Mouse (Mus musculus): ENCODE data around the gene Acsf3. TPM values are rescaled to one million over a fixed set of nuclear protein-coding genes. Genes with fewer than 3 reads are reported as not detected.

Acsf3 gene
- polyA plus RNA-seq, 1 experiment from 2014 or later = 17.8 TPM

DNA sequence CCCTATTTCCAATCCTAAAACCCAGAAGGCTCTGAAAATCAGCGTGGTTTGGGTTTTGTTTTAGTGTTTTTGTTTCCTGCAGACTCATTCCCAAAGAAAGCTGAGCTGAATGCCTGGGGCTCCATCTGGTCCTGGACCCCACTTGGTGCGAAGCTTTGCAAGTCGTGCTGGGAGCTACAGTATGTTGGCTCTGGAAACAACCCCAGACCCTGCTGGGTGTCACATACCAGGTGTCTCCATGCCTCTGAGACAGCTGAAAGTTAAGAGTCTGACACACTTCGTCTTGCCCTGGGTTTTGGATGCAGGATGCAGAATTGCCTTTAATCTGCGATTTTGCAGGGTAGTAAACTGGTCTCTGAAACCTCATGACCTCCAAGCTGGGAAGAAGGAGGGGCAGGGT lies 49.3 kb downstream of the Acsf3 start:
- DNase-seq (ENCODE audit: low spot score) = no peak
- H3K4me1 ChIP-seq = peaks cover 19% of the 10 kb centered on the region
- no peaks in the 10 kb centered on the region for H3K9me3 ChIP-seq (replicated peaks)
- H3K4me3 ChIP-seq = no peak overlapping the region
- WGBS = 49% methylated on average over 5 of the region's 5 CpGs
- H3K36me3 ChIP-seq = no peaks in the 10 kb centered on the region
- no peaks in the 10 kb centered on the region for H3K27me3 ChIP-seq (ENCODE audit: low read depth, poor library complexity, severe bottlenecking)
- no peak overlapping the region for H3K27ac ChIP-seq (replicated peaks)

DNA sequence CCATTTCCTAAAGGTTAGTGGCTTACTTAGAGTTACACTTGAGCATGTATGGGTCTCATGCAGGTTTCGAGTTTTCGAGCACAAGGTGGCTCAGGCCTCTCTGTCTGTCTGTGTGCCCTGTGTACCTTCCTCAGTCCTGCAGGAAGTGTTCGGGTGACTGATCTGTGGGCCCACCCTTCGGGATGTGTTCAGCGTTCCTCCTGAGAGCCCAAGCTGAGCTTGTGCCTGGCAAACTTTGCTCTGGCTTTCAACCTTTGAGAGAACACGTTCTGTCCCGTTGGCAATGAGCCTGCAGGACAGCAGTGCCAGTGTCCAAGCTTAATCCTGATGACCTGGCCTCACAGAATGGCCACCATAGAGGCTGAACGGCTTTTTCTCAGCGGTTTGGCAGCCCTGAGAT lies 49.7 kb downstream of the Acsf3 start:
- Histone ChIP-seq H3K9me3 (replicated peaks) (no peaks in the 10 kb centered on the region), H3K4me3 (no peak overlapping the region), H3K4me1 (peaks cover 19% of the 10 kb centered on the region), H3K27ac (replicated peaks) (no peak overlapping the region), H3K36me3 (no peaks in the 10 kb centered on the region), H3K27me3 (ENCODE audit: low read depth, poor library complexity, severe bottlenecking) (no peaks in the 10 kb centered on the region)
- 80% methylated on average over 9 of the region's 9 CpGs for WGBS
- no peak for DNase-seq (ENCODE audit: low spot score)

DNA sequence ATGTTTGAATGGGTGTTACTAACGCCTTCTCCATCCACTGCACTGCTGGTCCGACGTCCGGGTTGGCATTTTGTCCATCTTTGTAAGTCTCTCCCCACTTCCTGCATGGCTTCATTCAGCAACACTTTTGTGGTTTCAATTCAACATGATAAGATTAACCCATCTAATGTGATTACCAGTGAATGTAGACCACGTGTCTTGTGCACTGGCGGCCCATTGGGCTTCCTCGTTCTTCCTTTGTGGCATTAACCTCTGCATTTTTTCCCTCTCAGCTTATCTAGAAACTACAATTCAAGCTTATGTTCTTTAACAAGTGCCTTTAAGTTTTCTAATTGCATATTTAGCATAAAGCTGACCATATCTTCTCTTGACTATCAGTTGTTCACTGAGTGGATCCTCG lies 50.1 kb downstream of the Acsf3 start:
- Histone ChIP-seq H3K4me3 (no peak overlapping the region), H3K27me3 (ENCODE audit: low read depth, poor library complexity, severe bottlenecking) (no peaks in the 10 kb centered on the region), H3K36me3 (no peaks in the 10 kb centered on the region), H3K9me3 (replicated peaks) (no peaks in the 10 kb centered on the region), H3K27ac (replicated peaks) (no peak overlapping the region), H3K4me1 (peaks cover 19% of the 10 kb centered on the region)
- no peak for DNase-seq (ENCODE audit: low spot score)
- WGBS = 88% methylated on average over 8 of the region's 8 CpGs

DNA sequence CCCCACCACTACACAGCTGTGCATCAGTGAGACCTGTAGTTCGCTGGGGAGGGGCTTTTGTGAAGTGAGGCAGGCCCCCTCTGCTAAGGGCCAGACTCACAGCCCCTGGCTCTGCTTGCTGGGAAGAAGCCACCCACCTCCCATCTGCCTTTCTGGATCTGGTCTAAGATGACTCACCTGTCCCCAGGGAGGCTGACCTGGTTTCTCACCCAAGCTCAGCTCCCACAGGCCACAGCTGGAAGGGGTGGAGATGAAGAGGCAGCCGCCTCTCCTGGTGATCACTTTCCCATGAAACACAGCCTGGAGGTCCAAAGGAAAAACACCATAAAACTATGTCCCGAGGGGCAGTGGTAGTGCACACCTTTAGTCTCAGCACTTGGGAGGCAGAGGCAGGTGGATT lies 54.1 kb downstream of the Acsf3 start:
- Histone ChIP-seq H3K4me3 (no peak overlapping the region), H3K27me3 (ENCODE audit: low read depth, poor library complexity, severe bottlenecking) (no peaks in the 10 kb centered on the region), H3K36me3 (no peaks in the 10 kb centered on the region), H3K27ac (replicated peaks) (no peak overlapping the region), H3K4me1 (peaks cover 16% of the 10 kb centered on the region), H3K9me3 (replicated peaks) (no peaks in the 10 kb centered on the region)
- 85% methylated on average over 3 of the region's 3 CpGs for WGBS
- DNase-seq (ENCODE audit: low spot score) = no peak

DNA sequence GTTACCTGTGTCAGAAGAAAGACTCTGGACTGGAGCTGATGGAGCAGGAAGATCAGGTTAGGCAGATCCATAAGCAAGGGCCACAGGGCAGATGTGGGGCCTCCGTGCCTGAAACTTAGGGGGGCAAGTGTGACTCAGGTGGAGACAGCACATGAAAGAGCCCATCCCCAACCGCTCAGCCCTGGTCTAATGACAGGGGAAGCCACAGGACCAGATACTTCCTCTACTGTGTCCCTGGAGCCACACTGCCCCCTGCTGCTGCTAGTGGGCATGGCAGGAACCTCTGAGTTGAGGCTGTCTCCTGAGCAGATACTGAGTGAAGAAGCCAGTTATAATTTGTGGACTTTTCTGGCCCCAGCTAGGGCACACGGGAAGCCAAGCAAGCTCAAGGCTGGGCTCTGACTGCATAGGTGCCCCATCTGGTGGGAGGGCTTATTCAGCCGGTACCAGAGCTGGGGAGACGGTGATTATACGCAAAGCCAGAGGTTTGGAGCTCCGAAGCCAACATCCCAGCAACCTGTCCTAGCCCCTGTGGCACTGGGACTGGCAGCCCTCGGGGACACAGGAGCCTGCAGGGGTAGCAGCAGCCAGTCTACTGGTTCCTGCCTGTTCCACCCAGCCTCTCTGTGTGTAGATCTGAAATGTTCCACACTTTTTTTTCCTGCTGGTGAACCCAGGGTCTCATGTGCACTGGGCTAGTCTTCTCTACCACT lies 55.2 kb downstream of the Acsf3 start:
- H3K27ac ChIP-seq (replicated peaks) = no peak overlapping the region
- H3K9me3 ChIP-seq (replicated peaks) = no peaks in the 10 kb centered on the region
- peaks cover 9% of the 10 kb centered on the region for H3K4me1 ChIP-seq
- H3K36me3 ChIP-seq = no peaks in the 10 kb centered on the region
- 44% methylated on average over 8 of the region's 8 CpGs for WGBS
- H3K4me3 ChIP-seq = no peak overlapping the region
- no peaks in the 10 kb centered on the region for H3K27me3 ChIP-seq (ENCODE audit: low read depth, poor library complexity, severe bottlenecking)
- peak; percentile 86 for DNase-seq (ENCODE audit: low spot score)

GRCm38 (mm10) chr8:122834416-122834815 lies 59.1 kb downstream of the Acsf3 start:
- Histone ChIP-seq H3K36me3 (no peaks in the 10 kb centered on the region), H3K27ac (replicated peaks) (no peak overlapping the region), H3K27me3 (ENCODE audit: low read depth, poor library complexity, severe bottlenecking) (no peaks in the 10 kb centered on the region), H3K4me1 (peaks cover 2% of the 10 kb centered on the region; the same call in 1 of the 2 replicates), H3K9me3 (replicated peaks) (no peaks in the 10 kb centered on the region), H3K4me3 (no peak overlapping the region)
- WGBS = 89% methylated on average over 8 of the region's 8 CpGs
- DNase-seq (ENCODE audit: low spot score) = no peak

DNA sequence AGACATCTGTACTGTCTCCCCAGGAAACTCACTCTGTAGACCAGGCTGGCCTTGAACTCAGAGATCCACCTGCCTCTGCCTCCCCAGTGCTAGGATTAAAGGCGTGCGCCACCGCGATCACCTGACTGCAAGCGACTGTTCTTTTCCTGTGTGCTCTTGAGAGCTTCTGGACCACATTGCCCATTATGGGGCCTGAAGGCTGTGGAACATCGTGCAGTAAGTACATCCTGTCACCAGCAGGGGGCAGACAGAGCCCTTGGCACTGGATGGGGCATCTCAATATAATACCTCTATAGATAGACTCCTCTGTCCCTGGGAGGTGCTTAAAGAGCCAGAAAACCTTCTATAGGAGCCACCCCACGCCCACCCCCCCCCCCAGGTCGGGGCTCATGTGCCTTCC lies 59.7 kb downstream of the Acsf3 start:
- Histone ChIP-seq H3K27me3 (ENCODE audit: low read depth, poor library complexity, severe bottlenecking) (no peaks in the 10 kb centered on the region), H3K36me3 (no peaks in the 10 kb centered on the region), H3K27ac (replicated peaks) (no peak overlapping the region), H3K4me3 (no peak overlapping the region), H3K9me3 (replicated peaks) (no peaks in the 10 kb centered on the region), H3K4me1 (peaks cover 8% of the 10 kb centered on the region)
- peak; percentile 75 for DNase-seq (ENCODE audit: low spot score)
- WGBS = 35% methylated on average over 8 of the region's 8 CpGs

- H3K36me3 ChIP-seq = no peaks in the 10 kb centered on the region
- no peaks in the 10 kb centered on the region for H3K9me3 ChIP-seq (replicated peaks)
- whole genome bisulfite sequencing = 89% methylated on average over 12 of the region's 12 CpGs
- H3K27ac ChIP-seq (replicated peaks) = no peak overlapping the region
- DNase-seq (ENCODE audit: low spot score) = no peak
- peaks cover 15% of the 10 kb centered on the region for H3K4me1 ChIP-seq
- no peak overlapping the region for H3K4me3 ChIP-seq
- no peaks in the 10 kb centered on the region for H3K27me3 ChIP-seq (ENCODE audit: low read depth, poor library complexity, severe bottlenecking)
Observed at GRCm38 (mm10) chr8:122836199-122836598, 60.9 kb downstream of the Acsf3 start.

GRCm38 (mm10) chr8:122836696-122837095 lies 61.4 kb downstream of the Acsf3 start:
- Histone ChIP-seq H3K27ac (replicated peaks) (no peak overlapping the region), H3K9me3 (replicated peaks) (no peaks in the 10 kb centered on the region), H3K36me3 (no peaks in the 10 kb centered on the region), H3K4me1 (peaks cover 15% of the 10 kb centered on the region), H3K27me3 (ENCODE audit: low read depth, poor library complexity, severe bottlenecking) (no peaks in the 10 kb centered on the region), H3K4me3 (no peak overlapping the region)
- no peak for DNase-seq (ENCODE audit: low spot score)
- 92% methylated on average over 13 of the region's 13 CpGs for WGBS

DNA sequence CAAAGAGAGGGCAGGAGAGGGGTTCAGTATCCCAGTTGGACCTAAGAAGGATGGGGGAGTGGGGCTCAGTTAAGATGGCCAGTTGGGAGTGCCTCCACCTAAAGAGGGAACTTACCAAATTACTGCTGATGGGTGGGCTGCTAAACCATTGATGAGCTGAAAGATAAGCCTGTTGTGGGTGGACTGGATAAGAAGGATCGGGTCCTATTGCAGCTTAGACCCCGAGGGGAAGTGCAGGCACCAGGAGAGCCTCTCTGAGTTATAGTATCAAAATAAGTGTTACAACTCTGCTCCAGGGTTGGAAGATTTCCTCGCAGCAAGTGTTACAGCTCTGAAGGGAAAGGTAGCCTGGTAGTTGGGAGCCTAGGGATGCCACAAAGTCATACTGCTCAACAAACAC lies 68.9 kb downstream of the Acsf3 start:
- peaks cover 31% of the 10 kb centered on the region for H3K4me1 ChIP-seq
- 81% methylated on average over 3 of the region's 3 CpGs for WGBS
- no peaks in the 10 kb centered on the region for H3K36me3 ChIP-seq
- no peaks in the 10 kb centered on the region for H3K9me3 ChIP-seq (replicated peaks)
- no peak overlapping the region for H3K27ac ChIP-seq (replicated peaks)
- DNase-seq (ENCODE audit: low spot score) = no peak
- no peak overlapping the region for H3K4me3 ChIP-seq
- peaks cover 9% of the 10 kb centered on the region for H3K27me3 ChIP-seq (ENCODE audit: low read depth, poor library complexity, severe bottlenecking)

DNA sequence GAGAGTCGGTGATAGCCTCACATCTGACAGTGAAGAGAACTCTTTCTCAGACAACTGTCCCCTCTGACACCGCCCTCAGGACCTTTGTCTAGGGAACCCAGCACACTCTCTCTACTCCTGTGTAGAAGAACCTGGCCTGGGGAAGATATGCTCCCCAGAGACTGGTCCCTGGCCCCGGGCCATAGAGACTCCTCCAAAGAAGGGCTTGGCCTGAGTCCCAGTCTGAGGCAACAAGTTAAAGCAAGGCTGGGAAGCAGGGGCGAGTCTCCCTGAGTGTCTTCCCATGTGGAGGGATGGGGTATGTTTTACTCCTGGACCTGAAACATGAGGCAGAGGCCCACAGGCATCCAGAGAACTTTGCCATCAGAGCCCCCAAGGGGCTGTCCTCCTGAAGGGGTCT lies 70.4 kb downstream of the Acsf3 start:
- no peak overlapping the region for H3K27ac ChIP-seq (replicated peaks)

GRCm38 (mm10) chr8:122847829-122848561 lies 72.7 kb downstream of the Acsf3 start, which contains the start of gene Cdh15:
Gene Cdh15, plus strand, starts transcription at chr8:122847966.
- WGBS = 15% methylated on average over 17 of the region's 18 CpGs

More for the DNA sequence above, 70.4 kb downstream of the Acsf3 start:
- WGBS = 87% methylated on average over 4 of the region's 4 CpGs
- Histone ChIP-seq H3K36me3 (no peaks in the 10 kb centered on the region), H3K27me3 (ENCODE audit: low read depth, poor library complexity, severe bottlenecking) (peaks cover 19% of the 10 kb centered on the region), H3K4me3 (no peak overlapping the region), H3K9me3 (replicated peaks) (no peaks in the 10 kb centered on the region), H3K4me1 (peaks cover 28% of the 10 kb centered on the region)
- DNase-seq (ENCODE audit: low spot score) = no peak

More at GRCm38 (mm10) chr8:122847829-122848561, 72.7 kb downstream of the Acsf3 start, which contains the start of gene Cdh15:
- H3K4me3 ChIP-seq = peak within 1 kb of the TSS; percentile 24; the same call in 1 of the 2 replicates
- peak; percentile 62 for DNase-seq (ENCODE audit: low spot score)
- H3K4me1 ChIP-seq = peaks cover 38% of the 10 kb centered on the region
- H3K27ac ChIP-seq (replicated peaks) = no peak within 1 kb of the TSS
- H3K27me3 ChIP-seq (ENCODE audit: low read depth, poor library complexity, severe bottlenecking) = peaks cover 31% of the 10 kb centered on the region
- no peaks in the 10 kb centered on the region for H3K36me3 ChIP-seq
- no peaks in the 10 kb centered on the region for H3K9me3 ChIP-seq (replicated peaks)

Measured in midbrain, embryonic 10.5 days (tissue).